Mouse (Mus musculus): ENCODE results near the gene Inpp5k.

GRCm38 (mm10) chr11:75619133-75619532, 11.7 kb upstream of the Inpp5k start:
- TF ChIP-seq CTCF (IDR thresholded peaks at IDR 0.05) (peak; percentile 65), EP300 (IDR thresholded peaks at IDR 0.05) (no peak)

Data from lung, postnatal 0 days (tissue).